Mouse (Mus musculus) CD4-positive, CD25-positive, alpha-beta regulatory T cell (primary cell): ENCODE data around the gene Nfx1. TPM values are rescaled to one million over a fixed set of nuclear protein-coding genes. Genes with fewer than 3 reads are reported as not detected.

Experiments
- polyA plus RNA-seq: library from polyadenylated mRNA; unstranded; fragments of 100-300 nt; shearing (Covaris generic); gene quantifications from one replicate; pipeline ENCODE4 v1.2.1, GENCODE M21; 2017

Gene Nfx1
- polyA plus RNA-seq = 110 TPM

GRCm38 (mm10) chr4:40970842-40971701 lies at the start of gene Nfx1:
Gene Nfx1 (plus strand): TSS chr4:40970906.

GRCm38 (mm10) chr4:40948160-40948708 lies 22.5 kb upstream of the Nfx1 start, which contains the start of the genes Bag1 and Chmp5:
Gene Bag1 (minus strand): TSS chr4:40948294.
Gene Chmp5 (plus strand): TSS chr4:40948407.

GRCm38 (mm10) chr4:41047524-41048271 lies 77.0 kb downstream of the Nfx1 start, which contains the start of gene Aqp7:
Gene Aqp7 (minus strand): TSS chr4:41048139.

Other genes with a start within 250 kb of the Nfx1 start
- 252 TPM for gene Dnaja1, start 248.8 kb upstream of the Nfx1 start, polyA plus RNA-seq
- gene Smu1, start 213.0 kb upstream of the Nfx1 start, polyA plus RNA-seq = 135 TPM
- 75.9 TPM for gene B4galt1, start 116.9 kb upstream of the Nfx1 start, polyA plus RNA-seq
- gene Spink4, start 50.9 kb upstream of the Nfx1 start, polyA plus RNA-seq = not detected
- gene Bag1, start 22.6 kb upstream of the Nfx1 start, polyA plus RNA-seq = 207 TPM
- gene Chmp5, start 22.5 kb upstream of the Nfx1 start, polyA plus RNA-seq = 85.2 TPM
- gene Aqp7, start 77.2 kb downstream of the Nfx1 start, polyA plus RNA-seq = 0.11 TPM
- gene Aqp3, start 127.3 kb downstream of the Nfx1 start, polyA plus RNA-seq = 14.7 TPM
- 53.1 TPM for gene Nol6, start 153.5 kb downstream of the Nfx1 start, polyA plus RNA-seq
- gene Ube2r2, start 164.8 kb downstream of the Nfx1 start, polyA plus RNA-seq = 158 TPM